Mouse (Mus musculus) stomach, postnatal 0 days (tissue): ENCODE results near the gene Olfr19.

Experiments
- CTCF ChIP-seq: IDR thresholded peaks from 2 replicates; pipeline ENCODE4 v1.5.1; 2016; ENCODE audit warnings: antibody characterized with exemption, low read depth, mild to moderate bottlenecking, moderate library complexity
- EP300 ChIP-seq: optimal IDR thresholded peaks from 2 replicates; pipeline ENCODE3; 2016; ENCODE audit warnings: antibody characterized with exemption

- TF ChIP-seq CTCF (no peak), EP300 (no peak)
These were observed at the start of gene Olfr19 for GRCm38 (mm10) chr16:16676305-16676704.
